Mouse (Mus musculus) mesoderm, embryonic 11.5 days (tissue): ENCODE measurements around the gene Pim1.
A peak's percentile ranks its signal among the peaks of the same experiment; 100 is the strongest.
"Not testable (repeated sequence)": the region's sequence is repeated elsewhere in the genome, so short reads cannot be mapped to it uniquely, and the experiment has no call there.

ENCODE experiments used
- DNase-seq: peaks from one replicate; pipeline ENCODE4 v3.0.0-alpha.2; 2012; ENCODE audit warnings: low read depth, low spot score

Pim1 gene

GRCm38 (mm10) chr17:29493461-29493980 is 3.0 kb downstream of the Pim1 start:
- no peak for DNase-seq

- no peak for DNase-seq
Observed at GRCm38 (mm10) chr17:29494062-29494731, 3.6 kb downstream of the Pim1 start.

- DNase-seq, result no peak
Observed at GRCm38 (mm10) chr17:29494732-29495076, 4.2 kb downstream of the Pim1 start.

- no peak for DNase-seq
Observed at GRCm38 (mm10) chr17:29496211-29497070, 5.9 kb downstream of the Pim1 start.

GRCm38 (mm10) chr17:29497071-29497354 is 6.5 kb downstream of the Pim1 start:
- no peak for DNase-seq

- DNase-seq, result not testable (repeated sequence)
Observed at GRCm38 (mm10) chr17:29497481-29497880, 6.9 kb downstream of the Pim1 start.

- no peak for DNase-seq
Observed at GRCm38 (mm10) chr17:29498028-29498427, 7.5 kb downstream of the Pim1 start.

- not testable (repeated sequence) for DNase-seq
Observed at GRCm38 (mm10) chr17:29498952-29499351, 8.4 kb downstream of the Pim1 start.

GRCm38 (mm10) chr17:29499511-29499910 is 9.0 kb downstream of the Pim1 start:
- no peak for DNase-seq

- DNase-seq, result no peak
Observed at GRCm38 (mm10) chr17:29500243-29500740, 9.7 kb downstream of the Pim1 start.

- no peak for DNase-seq
Observed at GRCm38 (mm10) chr17:29500802-29501469, 10.4 kb downstream of the Pim1 start.

GRCm38 (mm10) chr17:29502005-29502668 is 11.6 kb downstream of the Pim1 start:
- DNase-seq, result no peak

- no peak for DNase-seq
Observed at GRCm38 (mm10) chr17:29502669-29503665, 12.4 kb downstream of the Pim1 start.

- DNase-seq, result no peak
Observed at GRCm38 (mm10) chr17:29503700-29504099, 13.1 kb downstream of the Pim1 start.

GRCm38 (mm10) chr17:29508927-29509608 is 18.5 kb downstream of the Pim1 start:
- no peak for DNase-seq

GRCm38 (mm10) chr17:29510691-29511090 is 20.1 kb downstream of the Pim1 start:
- DNase-seq, result no peak

GRCm38 (mm10) chr17:29513044-29513730 is 22.6 kb downstream of the Pim1 start:
- peak; percentile 71 for DNase-seq

- DNase-seq, result peak; percentile 86
Observed at GRCm38 (mm10) chr17:29514435-29514834, 23.9 kb downstream of the Pim1 start.

- DNase-seq, result not testable (repeated sequence)
Observed at GRCm38 (mm10) chr17:29518665-29519064, 28.1 kb downstream of the Pim1 start.
